Comparison of ENCODE assay signal across 30 mouse cellular contexts in genomic region chr1:99074154-99074553, GRCm38 (mm10).
A peak's percentile ranks its signal among the peaks of the same experiment; 100 is the strongest.
DNase-seq lines count a peak whose midpoint lies in the region; ATAC-seq and TF ChIP-seq lines count a peak whose summit lies in the region.
"Had no signal": no experiment of that assay in that cellular context is flagged by ENCODE, and none has a peak within 500 bp of the region (broad histone marks: within the 10 kb centered on the region; RNA-seq: fewer than 3 reads in every experiment).

No protein-coding gene starts in this region.

- TF ChIP-seq CTCF in liver, postnatal 0 days (IDR thresholded peaks at IDR 0.05; ENCODE audit: low read depth): no peak

- H3K9ac ChIP-seq in liver, embryonic 12.5 days: no peak overlapping the region
- H3K9ac ChIP-seq in liver, postnatal 0 days (replicated peaks): no peak overlapping the region
- H3K9ac ChIP-seq in liver, embryonic 13.5 days: no peak overlapping the region
- H3K9ac ChIP-seq in liver, embryonic 15.5 days: no peak overlapping the region
- H3K9ac ChIP-seq in hindbrain, embryonic 11.5 days (ENCODE audit: low read depth, low read length): no peak overlapping the region
- H3K9ac ChIP-seq: embryonic facial prominence, embryonic 13.5 days; embryonic facial prominence, embryonic 15.5 days; forebrain, embryonic 12.5 days had no signal

- H3K36me3 ChIP-seq in erythroblast, embryonic 14.5 days (ENCODE audit: control insufficient read depth): no peaks in the 10 kb centered on the region
- H3K36me3 ChIP-seq in liver, embryonic 12.5 days: no peaks in the 10 kb centered on the region
- H3K36me3 ChIP-seq in liver, postnatal 0 days (replicated peaks; ENCODE audit: insufficient read depth, low read length): no peaks in the 10 kb centered on the region
- no peaks in the 10 kb centered on the region for H3K36me3 ChIP-seq in liver, embryonic 13.5 days
- H3K36me3 ChIP-seq in liver, embryonic 15.5 days (replicated peaks): no peaks in the 10 kb centered on the region
- no peaks in the 10 kb centered on the region for H3K36me3 ChIP-seq in hindbrain, embryonic 11.5 days (ENCODE audit: control insufficient read depth, insufficient read depth, low read length)
- H3K36me3 ChIP-seq: embryonic facial prominence, embryonic 13.5 days; embryonic facial prominence, embryonic 15.5 days; forebrain, embryonic 10.5 days; forebrain, embryonic 12.5 days; G1E had no signal

- DNase-seq in liver, postnatal 0 days: no peak
- DNase-seq in liver, embryonic 13.5 days: peak; percentile 8
- no peak for DNase-seq in hindbrain, embryonic 11.5 days (ENCODE audit: low spot score)
- no peak for DNase-seq in c-Kit-positive CD71-positive TER-119-positive erythroid progenitor cells, embryonic 14.5 days (ENCODE audit: low spot score)
- DNase-seq: adrenal gland, adult 8-10 months; adrenal gland, postnatal 14 days; adrenal gland, postnatal 36 days; B cell, adult 2 months; cerebellum, adult 11 months; cerebellum, adult 18-20 months; cerebellum, adult 8-10 months; cerebellum, adult 9-11 months; cerebellum, postnatal 14 days; cerebellum, postnatal 36 days; embryo, embryonic 11 days had no signal

- H3K4me2 ChIP-seq in liver, embryonic 12.5 days: no peak overlapping the region
- H3K4me2 ChIP-seq in liver, postnatal 0 days (ENCODE audit: low read depth, low read length): no peak overlapping the region
- no peak overlapping the region for H3K4me2 ChIP-seq in liver, embryonic 13.5 days
- H3K4me2 ChIP-seq in liver, embryonic 15.5 days: no peak overlapping the region
- no peak overlapping the region for H3K4me2 ChIP-seq in hindbrain, embryonic 11.5 days (replicated peaks; ENCODE audit: low read depth, low read length)
- H3K4me2 ChIP-seq: embryonic facial prominence, embryonic 13.5 days; embryonic facial prominence, embryonic 15.5 days; forebrain, embryonic 12.5 days had no signal

- H3K27me3 ChIP-seq in erythroblast, embryonic 14.5 days (ENCODE audit: control insufficient read depth): no peaks in the 10 kb centered on the region
- H3K27me3 ChIP-seq in liver, embryonic 12.5 days (replicated peaks): no peaks in the 10 kb centered on the region
- no peaks in the 10 kb centered on the region for H3K27me3 ChIP-seq in liver, postnatal 0 days (ENCODE audit: insufficient read depth, low read length)
- no peaks in the 10 kb centered on the region for H3K27me3 ChIP-seq in liver, embryonic 13.5 days
- no peaks in the 10 kb centered on the region for H3K27me3 ChIP-seq in liver, embryonic 15.5 days
- no peaks in the 10 kb centered on the region for H3K27me3 ChIP-seq in hindbrain, embryonic 11.5 days (ENCODE audit: control insufficient read depth, insufficient read depth, low read length)
- H3K27me3 ChIP-seq: CH12.LX; embryonic facial prominence, embryonic 13.5 days; embryonic facial prominence, embryonic 15.5 days; forebrain, embryonic 12.5 days; Patski had no signal

- H3K27ac ChIP-seq in liver, embryonic 12.5 days: no peak overlapping the region
- no peak overlapping the region for H3K27ac ChIP-seq in liver, postnatal 0 days (ENCODE audit: low read depth)
- no peak overlapping the region for H3K27ac ChIP-seq in liver, embryonic 13.5 days
- H3K27ac ChIP-seq in liver, embryonic 15.5 days (replicated peaks): no peak overlapping the region
- no peak overlapping the region for H3K27ac ChIP-seq in hindbrain, embryonic 11.5 days (ENCODE audit: low read depth, low read length)
- H3K27ac ChIP-seq: embryonic facial prominence, embryonic 13.5 days; embryonic facial prominence, embryonic 15.5 days; forebrain, embryonic 10.5 days; forebrain, embryonic 12.5 days had no signal

- WGBS in liver, embryonic 12.5 days (ENCODE audit: insufficient replicate concordance): 67% methylated on average over 5 of the region's 5 CpGs
- 73% methylated on average over 5 of the region's 5 CpGs for WGBS in liver, postnatal 0 days (ENCODE audit: insufficient replicate concordance)
- WGBS in liver, embryonic 13.5 days (ENCODE audit: insufficient replicate concordance): 53% methylated on average over 5 of the region's 5 CpGs
- 62% methylated on average over 5 of the region's 5 CpGs for WGBS in liver, embryonic 15.5 days (ENCODE audit: insufficient replicate concordance)
- 87% methylated on average over 5 of the region's 5 CpGs for WGBS in hindbrain, embryonic 11.5 days

- ATAC-seq in erythroblast, adult 5-6 weeks (replicated peaks; ENCODE audit: low FRiP score, poor library complexity, severe bottlenecking): no peak
- peak; percentile 78 for ATAC-seq in liver, embryonic 12.5 days
- no peak for ATAC-seq in liver, postnatal 0 days
- peak; percentile 85 for ATAC-seq in liver, embryonic 13.5 days (ENCODE audit: low read depth)
- peak; percentile 47 for ATAC-seq in liver, embryonic 15.5 days (ENCODE audit: insufficient read depth)
- ATAC-seq in hindbrain, embryonic 11.5 days (ENCODE audit: low FRiP score): no peak
- ATAC-seq: activated CD4-positive, CD25-positive, alpha-beta regulatory T cell, adult 4 months; CD4-positive, CD25-positive, alpha-beta regulatory T cell, adult 4 months; forebrain, embryonic 14.5 days; forebrain, embryonic 16.5 days; Patski had no signal

- no peak for TF ChIP-seq EP300 in liver, postnatal 0 days (IDR thresholded peaks at IDR 0.05; ENCODE audit: low read depth)

- H3K4me3 ChIP-seq in erythroblast, embryonic 14.5 days (replicated peaks): peak overlapping the region; percentile 36
- no peak overlapping the region for H3K4me3 ChIP-seq in liver, embryonic 12.5 days
- H3K4me3 ChIP-seq in liver, postnatal 0 days (ENCODE audit: low read depth, low read length): no peak overlapping the region
- H3K4me3 ChIP-seq in liver, embryonic 13.5 days (replicated peaks): no peak overlapping the region
- no peak overlapping the region for H3K4me3 ChIP-seq in liver, embryonic 15.5 days (replicated peaks)
- no peak overlapping the region for H3K4me3 ChIP-seq in hindbrain, embryonic 11.5 days (ENCODE audit: low read depth, low read length)
- H3K4me3 ChIP-seq: embryonic facial prominence, embryonic 13.5 days; embryonic facial prominence, embryonic 15.5 days; forebrain, embryonic 10.5 days; forebrain, embryonic 12.5 days had no signal

- H3K4me1 ChIP-seq in erythroblast, embryonic 14.5 days (ENCODE audit: control insufficient read depth): no peaks in the 10 kb centered on the region
- H3K4me1 ChIP-seq in liver, embryonic 12.5 days: no peaks in the 10 kb centered on the region
- H3K4me1 ChIP-seq in liver, postnatal 0 days (ENCODE audit: insufficient read depth): no peaks in the 10 kb centered on the region
- no peaks in the 10 kb centered on the region for H3K4me1 ChIP-seq in liver, embryonic 13.5 days (replicated peaks)
- H3K4me1 ChIP-seq in liver, embryonic 15.5 days (replicated peaks): no peaks in the 10 kb centered on the region
- H3K4me1 ChIP-seq in hindbrain, embryonic 11.5 days (replicated peaks; ENCODE audit: control insufficient read depth, insufficient read depth, low read length): no peaks in the 10 kb centered on the region
- H3K4me1 ChIP-seq: embryonic facial prominence, embryonic 13.5 days; embryonic facial prominence, embryonic 15.5 days; forebrain, embryonic 10.5 days; forebrain, embryonic 12.5 days had no signal

- H3K9me3 ChIP-seq in erythroblast, embryonic 14.5 days (ENCODE audit: control insufficient read depth, low read length): 0 out of 2 replicates have a peak, but pooled peaks cover 2% of the 10 kb centered on the region
- no peaks in the 10 kb centered on the region for H3K9me3 ChIP-seq in liver, embryonic 12.5 days (replicated peaks)
- no peaks in the 10 kb centered on the region for H3K9me3 ChIP-seq in liver, postnatal 0 days (ENCODE audit: low read length)
- H3K9me3 ChIP-seq in liver, embryonic 13.5 days (replicated peaks): no peaks in the 10 kb centered on the region
- no peaks in the 10 kb centered on the region for H3K9me3 ChIP-seq in liver, embryonic 15.5 days (replicated peaks)
- no peaks in the 10 kb centered on the region for H3K9me3 ChIP-seq in hindbrain, embryonic 11.5 days (ENCODE audit: control insufficient read depth, low read length)
- H3K9me3 ChIP-seq: embryonic facial prominence, embryonic 13.5 days; embryonic facial prominence, embryonic 15.5 days; forebrain, embryonic 10.5 days; forebrain, embryonic 12.5 days had no signal

Comparison
In these comparisons a context has a peak if more than half of its experiments do, and no peak if none do; other contexts are left out.
1. ATAC-seq: peak in liver, embryonic 12.5 days (single experiment), liver, embryonic 13.5 days (single experiment) and liver, embryonic 15.5 days (single experiment); none in erythroblast, adult 5-6 weeks (single experiment), liver, postnatal 0 days (single experiment) and hindbrain, embryonic 11.5 days (single experiment).